Mouse (Mus musculus): ENCODE measurements at regions not wholly inside any gene's neighbourhood (a gene's known extent, or its start where the extent isn't known, plus 50 kb on each side); places are given as distances from the start of the nearest gene placed in this dataset.

- Histone ChIP-seq H3K9me3 (no peaks in the 10 kb centered on the region), H3K4me2 (no peak overlapping the region), H3K4me1 (no peaks in the 10 kb centered on the region), H3K9ac (no peak overlapping the region), H3K27ac (no peak overlapping the region), H3K27me3 (no peaks in the 10 kb centered on the region), H3K4me3 (no peak overlapping the region), H3K36me3 (no peaks in the 10 kb centered on the region)
- 84% methylated on average over 7 of the region's 7 CpGs for WGBS
- peak; percentile 100 for ATAC-seq (ENCODE audit: insufficient number of reproducible peaks, low FRiP score, low TSS enrichment, low read depth)
These were observed 2140.3 kb upstream of the Cdh20 start for GRCm38 (mm10) chr1:102628061-102628460.

- Histone ChIP-seq H3K27ac (no peak overlapping the region), H3K9ac (no peak overlapping the region)
- WGBS: 52% methylated on average over 1 of the region's 1 CpGs
These were observed 2123.9 kb upstream of the Cdh20 start for GRCm38 (mm10) chr1:102644379-102644778.

GRCm38 (mm10) chr1:102687367-102688070 lies 2080.8 kb upstream of the Cdh20 start:
- 66% methylated on average over 2 of the region's 2 CpGs for WGBS
- Histone ChIP-seq H3K4me1 (no peaks in the 10 kb centered on the region), H3K9ac (no peak overlapping the region), H3K36me3 (no peaks in the 10 kb centered on the region), H3K4me3 (no peak overlapping the region), H3K27me3 (no peaks in the 10 kb centered on the region), H3K9me3 (no peaks in the 10 kb centered on the region), H3K4me2 (no peak overlapping the region), H3K27ac (no peak overlapping the region)
- no peak for ATAC-seq (ENCODE audit: insufficient number of reproducible peaks, low FRiP score, low TSS enrichment, low read depth)

More at GRCm38 (mm10) chr1:102644379-102644778, 2123.9 kb upstream of the Cdh20 start:
- Histone ChIP-seq H3K27me3 (no peaks in the 10 kb centered on the region), H3K4me1 (no peaks in the 10 kb centered on the region), H3K36me3 (no peaks in the 10 kb centered on the region), H3K4me3 (no peak overlapping the region), H3K4me2 (no peak overlapping the region), H3K9me3 (no peaks in the 10 kb centered on the region)
- no peak for ATAC-seq (ENCODE audit: insufficient number of reproducible peaks, low FRiP score, low TSS enrichment, low read depth)

GRCm38 (mm10) chr1:102716459-102716858 lies 2051.9 kb upstream of the Cdh20 start:
- H3K27ac ChIP-seq: no peak overlapping the region
- H3K4me3 ChIP-seq: no peak overlapping the region
- H3K27me3 ChIP-seq: no peaks in the 10 kb centered on the region
- 75% methylated on average over 2 of the region's 2 CpGs for WGBS
- H3K4me1 ChIP-seq: no peaks in the 10 kb centered on the region
- H3K4me2 ChIP-seq: no peak overlapping the region
- no peaks in the 10 kb centered on the region for H3K9me3 ChIP-seq
- no peaks in the 10 kb centered on the region for H3K36me3 ChIP-seq
- H3K9ac ChIP-seq: no peak overlapping the region
- ATAC-seq (ENCODE audit: insufficient number of reproducible peaks, low FRiP score, low TSS enrichment, low read depth): no peak

- ATAC-seq (ENCODE audit: insufficient number of reproducible peaks, low FRiP score, low TSS enrichment, low read depth): no peak
- Histone ChIP-seq H3K36me3 (no peaks in the 10 kb centered on the region), H3K9me3 (no peaks in the 10 kb centered on the region), H3K4me2 (no peak overlapping the region), H3K4me1 (no peaks in the 10 kb centered on the region), H3K4me3 (no peak overlapping the region), H3K27ac (no peak overlapping the region), H3K9ac (no peak overlapping the region), H3K27me3 (no peaks in the 10 kb centered on the region)
- 86% methylated on average over 1 of the region's 1 CpGs for WGBS
These were observed 2034.3 kb upstream of the Cdh20 start for GRCm38 (mm10) chr1:102733991-102734390.

- Histone ChIP-seq H3K4me1 (no peaks in the 10 kb centered on the region), H3K36me3 (no peaks in the 10 kb centered on the region), H3K4me2 (no peak overlapping the region), H3K9ac (no peak overlapping the region), H3K9me3 (no peaks in the 10 kb centered on the region), H3K27ac (no peak overlapping the region), H3K27me3 (no peaks in the 10 kb centered on the region), H3K4me3 (no peak overlapping the region)
- no peak for ATAC-seq (ENCODE audit: insufficient number of reproducible peaks, low FRiP score, low TSS enrichment, low read depth)
- 68% methylated on average over 3 of the region's 3 CpGs for WGBS
These were observed 2032.9 kb upstream of the Cdh20 start for GRCm38 (mm10) chr1:102735392-102735791.

GRCm38 (mm10) chr1:102757941-102758340 lies 2010.4 kb upstream of the Cdh20 start:
- 68% methylated on average over 1 of the region's 1 CpGs for WGBS
- Histone ChIP-seq H3K27me3 (no peaks in the 10 kb centered on the region), H3K36me3 (no peaks in the 10 kb centered on the region), H3K4me1 (no peaks in the 10 kb centered on the region), H3K4me3 (no peak overlapping the region), H3K4me2 (no peak overlapping the region), H3K9me3 (no peaks in the 10 kb centered on the region), H3K27ac (no peak overlapping the region), H3K9ac (no peak overlapping the region)
- ATAC-seq (ENCODE audit: insufficient number of reproducible peaks, low FRiP score, low TSS enrichment, low read depth): no peak

Data from limb, embryonic 15.5 days (tissue).